Comparison of ENCODE assay signal across 8 mouse cellular contexts in the genomic region with DNA sequence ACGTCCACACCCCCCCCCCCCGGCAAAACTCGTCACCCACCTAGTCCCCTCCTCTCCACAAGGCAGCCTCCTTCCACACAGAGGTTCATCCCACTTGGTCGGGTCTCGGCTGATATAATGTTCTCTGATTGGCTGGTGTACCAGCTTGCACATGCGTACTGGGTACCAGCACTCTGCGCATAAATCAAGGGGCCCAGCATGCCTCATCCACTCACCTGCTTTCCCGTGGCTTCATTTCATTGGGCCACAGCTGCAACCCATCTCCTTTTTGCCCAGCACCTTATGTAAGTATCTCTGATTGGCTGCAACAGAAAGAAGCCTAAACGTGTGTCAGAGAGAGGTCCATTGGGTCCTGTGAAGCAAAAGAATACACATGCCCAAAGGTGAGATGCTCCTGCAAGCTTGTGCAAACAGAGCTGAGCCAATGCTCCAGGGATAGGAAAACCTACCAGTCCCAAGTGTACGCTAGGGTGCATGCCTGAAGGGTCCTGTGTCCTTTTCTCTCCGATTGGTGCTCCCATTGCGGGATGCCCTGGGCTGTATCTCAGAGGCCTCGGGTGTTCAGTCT. TPM values are rescaled to one million over a fixed set of nuclear protein-coding genes. Genes with fewer than 3 reads are reported as not detected.
DNase-seq lines count a peak whose midpoint lies in the region; ATAC-seq lines count a peak whose summit lies in the region.

A gene (minus strand): TSS at position 155 of the 568 bp plus-strand sequence.

- peak; percentile 25; the same call in 1 of the 2 replicates for ATAC-seq in granulocyte monocyte progenitor cell, adult 5-6 weeks (replicated peaks; ENCODE audit: poor library complexity, severe bottlenecking)

- peak; percentile 2 for DNase-seq in CD4-positive helper T cell, adult 2 months (ENCODE audit: low read depth, low spot score)
- DNase-seq in NIH3T3 (ENCODE audit: low read depth): peak; percentile 1
- DNase-seq in cerebellum, adult 9-11 months: peak; percentile 16
- DNase-seq in layer of hippocampus, adult 9-11 months: peak; percentile 3
- peak; percentile 14 for DNase-seq in lung, postnatal 10 days
- DNase-seq in right cerebral cortex, adult 18-20 months: peak; percentile 3
- peak; percentile 3 for DNase-seq in urinary bladder, postnatal 14 days (ENCODE audit: low spot score)

RNA-seq across cellular contexts. Expression of the gene that starts here (rescaled TPM):
- 1.8 and 8.5 TPM in 2 replicates for total RNA-seq in granulocyte monocyte progenitor cell, adult 5-6 weeks (2014; fragmentation: Nextera tagmentation)
- total RNA-seq in granulocyte monocyte progenitor cell, adult 5-6 weeks (2017): 4.2 and 6.0 TPM in 2 replicates

Comparison
In these comparisons a context has a peak if more than half of its experiments do, and no peak if none do; other contexts are left out.
1. Peak in every context shown above with its lines: DNase-seq and ATAC-seq.